Mouse (Mus musculus): ENCODE data around the gene Nosip.
"Not testable (repeated sequence)": the region's sequence is repeated elsewhere in the genome, so short reads cannot be mapped to it uniquely, and the experiment has no call there.

Gene Nosip

DNA sequence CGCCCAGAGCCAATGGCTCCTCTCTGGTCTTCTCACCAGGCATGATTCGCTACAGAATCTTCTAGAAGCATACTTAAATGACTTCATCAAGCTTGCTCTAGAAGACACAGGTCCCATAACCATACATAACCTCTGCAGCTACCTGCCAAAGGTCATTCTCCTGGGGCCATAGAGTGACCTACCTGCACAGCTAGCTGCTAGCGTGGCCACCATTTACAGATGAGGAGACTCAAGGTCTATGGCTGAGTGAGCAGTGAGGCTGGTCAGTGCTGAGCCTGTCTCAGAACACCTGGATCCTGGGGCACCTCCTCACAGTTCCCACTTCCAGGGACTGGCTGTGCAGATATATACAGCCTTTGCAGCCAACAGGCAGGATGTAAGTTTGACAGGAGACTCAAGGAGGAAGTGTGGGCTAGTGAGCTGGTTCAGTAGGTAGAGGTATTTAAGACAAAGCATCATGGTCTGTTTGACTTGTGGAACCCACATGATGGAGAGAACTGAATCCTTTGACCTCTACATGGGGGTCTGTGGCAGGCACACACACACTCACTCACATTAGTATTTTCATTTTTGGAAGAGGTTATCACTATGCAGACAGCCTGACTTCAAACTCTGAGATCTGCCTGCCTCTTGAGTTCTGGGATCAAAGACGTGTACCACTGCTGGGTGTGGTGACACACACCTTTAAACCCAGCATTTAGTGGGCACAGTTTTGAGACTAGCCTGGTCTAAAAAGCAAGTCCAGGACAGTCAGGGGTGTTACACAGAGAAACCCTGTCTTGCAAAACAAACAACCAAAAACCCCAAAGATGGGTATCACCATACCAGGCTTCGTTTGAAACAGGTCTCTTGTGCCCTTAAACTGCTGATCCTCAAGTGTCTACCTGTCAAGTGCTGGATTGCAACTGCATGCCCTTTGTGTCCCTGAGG is 57.8 kb downstream of the Nosip start:
- DNase-seq, result peak; percentile 49

DNA sequence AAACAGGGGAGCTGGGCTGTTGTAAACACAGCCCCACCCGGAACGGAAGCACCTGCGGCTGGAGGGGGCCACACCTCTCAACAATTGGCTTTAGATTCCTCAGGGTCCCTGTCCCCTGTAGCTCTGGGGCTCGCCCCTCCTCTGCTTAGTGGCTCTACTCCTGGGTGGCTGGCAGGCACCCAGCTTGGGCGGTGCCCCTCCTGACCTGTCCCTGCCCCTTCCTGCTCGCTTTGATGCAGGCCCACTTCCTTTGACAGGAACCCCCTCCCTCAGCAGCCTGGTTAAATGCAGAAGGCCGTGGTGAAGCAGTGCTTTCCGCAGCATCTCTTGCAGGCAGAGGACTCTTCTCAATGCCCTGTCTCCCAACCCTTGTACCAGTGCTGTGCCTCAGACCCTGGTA is 59.2 kb downstream of the Nosip start:
- DNase-seq, result peak; percentile 87

DNA sequence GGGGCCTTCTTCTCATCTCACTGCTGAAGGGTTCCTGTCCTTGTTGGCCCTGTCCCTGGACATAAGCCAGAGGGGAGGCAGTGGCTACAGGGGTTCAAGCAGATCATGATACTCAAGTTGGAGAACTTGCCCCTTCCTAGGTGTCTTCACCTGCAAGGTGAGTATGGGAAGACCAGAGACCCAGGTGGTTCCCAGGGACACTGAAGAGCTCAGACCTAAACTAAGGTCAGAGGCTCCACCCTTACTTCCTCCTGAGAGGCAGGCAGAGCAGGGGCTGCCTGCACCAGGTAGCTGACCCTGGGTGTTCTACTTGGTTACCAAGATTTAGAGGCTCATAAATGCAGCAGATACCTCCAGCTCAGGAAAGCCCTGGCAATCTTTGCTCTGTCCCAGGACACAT is 59.7 kb downstream of the Nosip start:
- DNase-seq, result no peak

DNA sequence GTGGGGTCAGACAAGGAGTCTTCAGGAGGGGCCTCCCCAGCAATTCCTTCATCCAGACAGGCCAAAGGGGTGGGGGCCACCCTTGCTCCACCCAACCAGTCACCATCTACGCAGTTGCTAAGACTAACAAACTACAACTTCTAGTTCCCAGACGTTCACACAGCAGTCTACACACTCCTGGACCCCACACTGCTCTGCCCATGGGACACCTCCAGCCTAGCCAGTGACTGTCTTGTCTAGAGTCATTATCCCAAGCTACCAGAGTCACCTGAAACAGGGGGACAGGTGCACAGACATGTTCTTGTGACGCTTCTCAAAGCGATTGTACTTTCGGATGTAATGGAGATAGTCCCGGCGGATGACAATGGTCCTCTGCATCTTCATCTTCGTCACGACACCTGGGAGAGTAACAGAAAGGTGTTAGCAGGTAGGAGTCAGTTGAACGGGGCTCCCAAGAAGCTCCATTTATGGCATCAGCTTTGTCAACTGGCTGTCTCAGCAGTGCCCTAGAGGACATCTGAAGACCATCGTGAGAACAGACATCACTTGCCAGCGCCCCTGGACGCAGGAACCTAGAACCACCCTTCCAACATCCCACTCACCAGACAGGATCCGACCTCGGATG is 60.4 kb downstream of the Nosip start:
- no peak for DNase-seq

DNA sequence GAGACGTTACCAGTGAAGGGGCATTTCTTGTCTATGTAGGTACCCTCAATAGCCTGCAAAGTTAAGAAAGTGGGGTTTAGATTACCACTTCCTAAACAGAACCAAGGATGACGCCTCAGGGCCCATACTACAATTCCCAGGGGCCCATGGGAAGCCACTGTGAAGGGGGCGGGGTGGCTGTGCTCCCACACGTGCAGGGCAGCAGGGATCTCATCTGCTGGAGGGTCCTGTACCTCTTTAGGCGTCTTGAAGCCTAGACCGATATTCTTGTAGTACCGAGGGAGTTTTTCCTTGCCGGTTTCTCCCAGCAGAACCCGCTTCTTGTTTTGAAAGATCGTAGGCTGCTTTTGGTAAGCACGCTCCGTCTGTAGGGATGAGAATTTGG is 60.9 kb downstream of the Nosip start:
- DNase-seq, result peak; percentile 64

DNA sequence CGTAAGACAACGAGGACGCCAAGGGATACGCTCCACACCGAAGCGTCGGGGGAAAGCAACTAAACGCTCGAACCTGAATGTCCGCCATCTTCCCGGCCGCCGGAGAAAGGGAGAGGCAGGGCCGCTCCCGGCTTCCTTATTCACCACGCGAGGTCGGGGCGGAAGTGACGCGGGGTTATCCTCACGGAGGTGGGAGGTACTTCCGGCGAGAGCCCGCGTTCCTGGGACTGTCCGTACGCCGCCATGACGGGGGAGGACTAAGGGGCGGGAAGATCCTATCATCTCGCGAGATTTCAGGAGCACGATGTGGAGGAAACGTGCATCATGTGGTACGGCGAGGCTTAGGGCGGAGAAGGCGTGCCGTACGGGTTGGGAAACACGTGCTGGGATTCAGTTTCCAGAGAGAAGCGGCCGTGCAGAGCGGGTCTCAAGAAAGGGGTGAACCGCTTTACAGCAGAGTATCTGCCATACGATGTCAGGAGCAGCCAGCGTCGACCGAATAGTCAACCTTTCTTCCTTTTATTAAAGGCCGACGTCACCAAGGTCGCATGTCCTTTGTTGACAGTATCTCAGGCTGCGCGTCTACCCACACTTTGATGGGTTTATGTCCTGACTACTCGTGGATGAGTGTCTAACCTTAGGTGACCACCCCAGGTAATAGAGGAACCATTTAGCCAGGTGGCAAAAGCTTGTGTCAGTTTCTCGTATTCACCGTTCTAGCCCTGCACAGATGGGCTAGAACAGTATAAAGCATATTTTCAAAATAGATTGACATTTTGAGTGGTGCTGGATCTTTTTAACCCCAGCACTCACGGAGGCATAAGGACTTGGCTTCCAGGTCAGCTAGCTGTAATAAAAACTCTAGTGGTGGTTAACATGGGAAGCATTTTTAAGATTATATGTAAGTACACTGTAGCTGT is 62.3 kb downstream of the Nosip start, which contains the start of gene Rps11:
Gene Rps11 (minus strand): TSS at position 216 of the 920 bp plus-strand sequence.
- peak; percentile 99 for DNase-seq

DNA sequence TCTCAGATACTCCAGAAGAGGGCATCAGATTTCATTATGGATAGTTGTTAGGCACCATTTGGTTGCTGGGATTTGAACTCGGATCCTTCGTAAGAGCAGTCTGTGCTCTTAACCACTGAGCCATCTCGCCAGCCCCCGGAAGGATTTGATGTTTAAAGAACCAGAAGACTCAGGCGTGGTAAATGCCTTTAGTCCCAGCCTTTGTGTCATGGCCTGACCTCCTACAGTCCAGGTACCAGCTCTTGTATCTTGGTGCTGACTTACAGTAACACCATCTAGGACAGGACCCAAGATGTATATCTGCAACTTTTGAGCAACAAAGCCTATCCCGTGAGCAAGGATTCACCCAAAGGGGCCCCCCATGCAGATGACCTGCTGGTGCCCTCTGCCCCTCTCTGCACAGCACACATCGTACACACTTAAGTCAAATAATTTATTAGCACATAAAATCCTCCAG is 62.9 kb downstream of the Nosip start:
- DNase-seq, result no peak

DNA sequence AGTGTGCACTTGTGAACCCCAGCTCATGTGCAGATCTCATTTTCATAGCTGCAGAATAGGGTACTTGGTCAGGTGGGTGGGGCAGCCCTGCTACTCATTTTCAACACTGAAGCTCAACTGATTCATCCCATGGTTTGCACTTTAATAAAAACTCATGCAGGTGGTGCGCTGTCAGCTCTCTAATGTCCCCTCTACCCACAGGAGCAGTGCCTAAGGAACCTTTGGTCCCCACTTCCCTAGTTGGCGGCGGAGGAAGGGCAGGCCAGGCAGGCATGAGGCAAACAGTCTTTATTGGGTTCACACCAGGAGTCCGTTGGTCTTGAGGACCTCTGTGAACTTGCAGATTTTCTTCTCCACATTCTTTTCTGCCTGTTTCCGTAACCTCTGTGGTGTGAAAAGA is 63.4 kb downstream of the Nosip start:
- not testable (repeated sequence) for DNase-seq

DNA sequence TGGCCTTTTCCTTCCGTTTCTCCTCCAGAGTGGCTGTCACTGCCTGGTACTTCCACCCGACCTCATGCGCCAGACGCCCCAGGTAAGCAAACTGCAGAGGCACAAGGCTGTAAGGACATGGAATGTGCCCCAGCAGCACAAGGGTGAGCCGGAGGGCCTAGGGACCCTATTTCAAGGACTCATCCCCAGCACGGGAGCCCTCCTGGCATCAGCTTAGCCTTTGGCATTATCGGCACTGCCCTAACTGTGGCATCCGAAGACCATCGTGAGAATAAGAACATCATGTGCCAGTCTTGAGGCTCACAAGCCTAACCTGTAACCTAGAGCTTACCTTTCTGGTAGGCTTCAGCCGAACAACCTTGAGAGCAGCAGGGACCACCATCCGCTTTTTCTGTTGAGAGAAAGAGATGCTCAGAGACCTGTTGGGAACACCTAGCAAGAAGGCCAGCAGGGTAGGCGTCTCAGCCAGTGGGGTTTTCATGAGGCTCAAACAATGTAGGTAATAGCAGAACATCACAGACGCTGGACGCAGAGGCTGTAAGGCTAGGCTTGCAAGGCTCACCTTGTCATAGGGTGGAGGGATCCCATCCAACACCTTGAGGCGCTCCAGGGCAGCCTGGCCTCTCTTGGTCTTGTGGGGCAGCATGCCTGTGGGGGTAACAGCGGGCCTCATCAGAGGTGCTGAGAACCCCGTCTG is 64.1 kb downstream of the Nosip start:
- DNase-seq, result no peak

DNA sequence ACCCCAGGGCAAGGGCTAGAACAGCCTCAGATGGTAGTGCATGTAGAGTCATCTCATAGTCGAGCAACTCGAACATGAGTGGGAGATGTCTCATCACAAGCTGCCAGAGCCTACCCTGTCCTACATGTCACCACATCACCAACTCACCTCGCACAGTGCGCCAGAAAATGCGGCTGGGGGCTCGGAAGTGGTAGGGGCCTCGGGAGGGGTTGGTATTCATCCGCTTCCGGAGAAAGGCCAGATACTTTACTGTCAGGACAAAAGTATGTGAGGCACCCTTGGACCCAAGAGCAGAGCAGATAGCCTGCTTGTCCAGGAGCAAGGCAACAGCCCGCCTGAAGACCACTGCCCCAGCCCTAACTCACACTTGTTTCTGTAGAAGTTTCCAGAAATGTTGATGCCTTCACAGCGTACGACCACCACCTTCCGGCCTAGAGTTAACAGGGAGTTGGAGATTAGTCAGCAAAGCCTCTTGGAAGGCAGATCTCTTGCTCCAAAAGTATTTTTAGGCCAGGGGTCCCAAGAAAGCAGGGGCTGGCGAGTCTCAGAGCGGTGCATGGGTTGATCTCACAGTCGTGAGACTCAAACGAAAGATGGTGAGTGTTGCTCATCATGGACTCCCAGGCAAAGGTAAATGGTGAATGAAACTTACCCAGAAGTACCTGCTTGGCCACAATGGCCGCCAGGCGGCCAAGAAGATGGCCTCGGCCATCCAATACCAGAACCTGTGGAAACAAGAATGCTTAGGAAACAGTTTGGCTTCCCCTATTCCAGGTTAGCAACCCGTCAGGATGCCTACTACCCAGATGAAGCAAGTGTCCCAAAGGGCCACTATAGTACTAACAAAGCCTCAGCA is 64.8 kb downstream of the Nosip start:
- DNase-seq, result peak; percentile 46
